8 mouse cellular contexts compared by ENCODE assay signal in the genomic region with DNA sequence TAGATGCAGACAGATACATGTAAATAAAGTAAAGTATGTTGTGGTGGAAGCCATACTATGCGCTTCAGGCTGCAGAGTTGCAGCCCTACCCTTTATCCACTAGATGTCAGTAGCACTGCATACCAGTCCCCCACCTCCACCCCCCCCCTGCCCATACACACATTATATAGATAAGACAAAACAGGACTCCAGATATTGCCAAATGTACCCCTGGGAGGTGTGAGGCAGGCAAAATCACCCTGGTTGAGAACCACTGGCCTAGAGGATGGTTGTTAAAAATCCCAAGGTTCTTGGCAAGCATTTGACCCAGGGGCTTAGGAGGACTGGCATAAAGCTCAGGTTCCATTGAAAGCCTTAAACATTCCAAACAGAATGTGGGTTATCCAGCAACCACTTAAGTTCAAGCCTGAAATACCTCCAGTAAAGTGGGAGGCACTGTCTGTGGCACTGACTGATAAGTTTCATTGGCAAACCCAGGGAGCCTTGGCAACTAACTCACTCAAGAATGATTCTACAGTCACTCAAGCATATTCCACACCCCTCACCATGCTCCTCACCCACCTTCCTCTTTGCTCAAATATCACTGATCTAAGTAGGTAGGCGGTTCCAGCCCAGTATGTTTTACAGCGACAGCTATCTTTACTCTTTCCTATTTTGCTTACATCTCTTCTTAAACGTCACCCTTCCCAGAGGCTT. TPM values are rescaled to one million over a fixed set of nuclear protein-coding genes. Genes with fewer than 3 reads are reported as not detected.
DNase-seq lines count a peak whose midpoint lies in the region; ATAC-seq lines count a peak whose summit lies in the region.

No protein-coding gene starts in this region.

- H3K27me3 ChIP-seq in erythroblast, embryonic 14.5 days (ENCODE audit: control insufficient read depth), result no peaks in the 10 kb centered on the region
- no peaks in the 10 kb centered on the region for H3K27me3 ChIP-seq in hindbrain, embryonic 14.5 days (ENCODE audit: control insufficient read depth, insufficient read depth, low read length)
- no peaks in the 10 kb centered on the region for H3K27me3 ChIP-seq in liver, embryonic 13.5 days

- peak overlapping the region; percentile 90 for H3K4me3 ChIP-seq in erythroblast, embryonic 14.5 days (replicated peaks)
- H3K4me3 ChIP-seq in hindbrain, embryonic 14.5 days (replicated peaks; ENCODE audit: low read length), result peak overlapping the region; percentile 68
- H3K4me3 ChIP-seq in liver, embryonic 13.5 days (replicated peaks), result peak overlapping the region; percentile 89

- peaks cover 28% of the 10 kb centered on the region for H3K36me3 ChIP-seq in erythroblast, embryonic 14.5 days (ENCODE audit: control insufficient read depth)
- peaks cover 14% of the 10 kb centered on the region for H3K36me3 ChIP-seq in hindbrain, embryonic 14.5 days (replicated peaks; ENCODE audit: control insufficient read depth, insufficient read depth)
- peaks cover 15% of the 10 kb centered on the region for H3K36me3 ChIP-seq in liver, embryonic 13.5 days

- H3K9me3 ChIP-seq in erythroblast, embryonic 14.5 days (ENCODE audit: control insufficient read depth, low read length), result no peaks in the 10 kb centered on the region
- no peaks in the 10 kb centered on the region for H3K9me3 ChIP-seq in hindbrain, embryonic 14.5 days (ENCODE audit: control insufficient read depth, low read length)
- H3K9me3 ChIP-seq in liver, embryonic 13.5 days (replicated peaks), result no peaks in the 10 kb centered on the region

- peak overlapping the region; percentile 81 for H3K4me2 ChIP-seq in hindbrain, embryonic 14.5 days (replicated peaks)
- peak overlapping the region; percentile 90 for H3K4me2 ChIP-seq in liver, embryonic 13.5 days

- DNase-seq in cerebellum, adult 18-20 months, result peak; percentile 42 to 58
- peak; percentile 61 for DNase-seq in adipocyte (ENCODE audit: low spot score)
- peak; percentile 60 for DNase-seq in hindbrain, embryonic 14.5 days (ENCODE audit: low spot score)
- DNase-seq in liver, embryonic 13.5 days, result peak; percentile 51
- DNase-seq in naive thymus-derived CD4-positive, alpha-beta T cell, adult 2 months (ENCODE audit: low read depth), result peak; percentile 82
- DNase-seq in urinary bladder, postnatal 4 days (ENCODE audit: low spot score in 2 of 2), result no peak

- peak overlapping the region; percentile 81 for H3K27ac ChIP-seq in hindbrain, embryonic 14.5 days
- H3K27ac ChIP-seq in liver, embryonic 13.5 days, result peak overlapping the region; percentile 92

- WGBS in hindbrain, embryonic 14.5 days, result 21% methylated on average over 4 of the region's 4 CpGs
- WGBS in liver, embryonic 13.5 days (ENCODE audit: insufficient replicate concordance), result 4% methylated on average over 4 of the region's 4 CpGs

- H3K9ac ChIP-seq in hindbrain, embryonic 14.5 days, result peak overlapping the region; percentile 80
- peak overlapping the region; percentile 82 for H3K9ac ChIP-seq in liver, embryonic 13.5 days

- peaks cover 48% of the 10 kb centered on the region for H3K4me1 ChIP-seq in erythroblast, embryonic 14.5 days (ENCODE audit: control insufficient read depth)
- H3K4me1 ChIP-seq in hindbrain, embryonic 14.5 days (replicated peaks; ENCODE audit: control insufficient read depth, insufficient read depth, low read length), result peaks cover 16% of the 10 kb centered on the region
- H3K4me1 ChIP-seq in liver, embryonic 13.5 days (replicated peaks), result peaks cover 39% of the 10 kb centered on the region

- no peak for ATAC-seq in cerebellum, adult (ENCODE audit: insufficient number of reproducible peaks, low FRiP score, low TSS enrichment)
- ATAC-seq in hindbrain, embryonic 14.5 days (ENCODE audit: low FRiP score), result no peak
- ATAC-seq in liver, embryonic 13.5 days (ENCODE audit: low read depth), result peak; percentile 45

RNA-seq across cellular contexts. Expression of gene Akap8l, which starts 1.2 kb away (rescaled TPM):
- 23.1 and 23.2 TPM in 2 replicates for polyA plus RNA-seq in erythroblast, embryonic 14.5 days (2012)
- polyA plus RNA-seq in hindbrain, embryonic 14.5 days (2014; fragmentation: Nextera tagmentation; extraction: Ambion mirVana), result 111 and 121 TPM in 2 replicates
- polyA plus RNA-seq in liver, embryonic 13.5 days (2015; fragmentation: Nextera tagmentation; extraction: Ambion mirVana), result 35.4 and 36.9 TPM in 2 replicates

RNA-seq across cellular contexts. Expression of gene Akap8, which starts 28.1 kb away (rescaled TPM):
- polyA plus RNA-seq in erythroblast, embryonic 14.5 days (2012), result 11.5 and 13.2 TPM in 2 replicates
- 41.8 and 46.2 TPM in 2 replicates for polyA plus RNA-seq in hindbrain, embryonic 14.5 days (2014; fragmentation: Nextera tagmentation; extraction: Ambion mirVana)
- polyA plus RNA-seq in liver, embryonic 13.5 days (2015; fragmentation: Nextera tagmentation; extraction: Ambion mirVana), result 40.5 and 47.9 TPM in 2 replicates

RNA-seq across cellular contexts. Expression of gene Wiz, which starts 40.1 kb away (rescaled TPM):
- 2.2 and 2.5 TPM in 2 replicates for polyA plus RNA-seq in erythroblast, embryonic 14.5 days (2012)
- 45.9 and 47.5 TPM in 2 replicates for polyA plus RNA-seq in hindbrain, embryonic 14.5 days (2014; fragmentation: Nextera tagmentation; extraction: Ambion mirVana)
- 5.8 and 6.8 TPM in 2 replicates for polyA plus RNA-seq in liver, embryonic 13.5 days (2015; fragmentation: Nextera tagmentation; extraction: Ambion mirVana)

RNA-seq across cellular contexts. Expression of gene Rasal3, which starts 54.2 kb away (rescaled TPM):
- polyA plus RNA-seq in erythroblast, embryonic 14.5 days (2012), result 0.17 and 0.24 TPM in 2 replicates
- polyA plus RNA-seq in hindbrain, embryonic 14.5 days (2014; fragmentation: Nextera tagmentation; extraction: Ambion mirVana), result 0.62 and 0.80 TPM in 2 replicates
- polyA plus RNA-seq in liver, embryonic 13.5 days (2015; fragmentation: Nextera tagmentation; extraction: Ambion mirVana), result 3.5 and 3.6 TPM in 2 replicates

Comparison
In these comparisons a context has a peak if more than half of its experiments do, and no peak if none do; other contexts are left out.
1. DNase-seq: peak in cerebellum, adult 18-20 months (2 of 2), adipocyte (single experiment), hindbrain, embryonic 14.5 days (single experiment), liver, embryonic 13.5 days (single experiment) and naive thymus-derived CD4-positive, alpha-beta T cell, adult 2 months (single experiment); none in urinary bladder, postnatal 4 days (0 of 2).
2. Peak in every context shown above with its lines, with median percentiles within 50 percentile points of each other: H3K4me3 ChIP-seq.